Mouse (Mus musculus): Measurements from ENCODE around the gene Ccdc22. TPM values are rescaled to one million over a fixed set of nuclear protein-coding genes. Genes with fewer than 3 reads are reported as not detected.

Gene Ccdc22
- polyA plus RNA-seq, 1 experiment from 2014 or later = 27.9 TPM

DNA sequence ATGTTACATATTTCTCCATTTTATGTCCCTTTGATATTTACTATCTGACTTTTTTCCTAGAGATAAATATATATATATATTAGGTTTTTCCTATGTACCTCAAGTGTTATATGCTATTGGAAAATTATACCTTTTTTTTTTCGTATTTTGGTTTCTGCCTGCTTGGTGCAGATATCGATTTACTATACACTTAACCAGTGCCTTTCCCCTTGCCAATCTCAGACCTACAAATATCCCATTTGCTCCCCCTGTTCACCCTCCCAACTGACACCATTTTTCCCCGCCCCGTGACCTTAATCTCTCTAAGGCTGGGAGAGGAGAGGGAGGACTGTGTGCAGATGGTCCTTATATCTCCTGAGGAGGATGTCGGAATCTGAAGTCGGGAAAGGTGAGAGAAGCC, 1.5 kb upstream of the Ccdc22 start, which contains the start of gene Cacna1f:
Gene Cacna1f, plus strand, starts transcription at position 301 of the 400 bp plus-strand sequence.
- 75% methylated on average over 6 of the region's 6 CpGs for WGBS
- no peak within 1 kb of the TSS for H3K27ac ChIP-seq
- ATAC-seq (ENCODE audit: low FRiP score, low read depth) = no peak
- H3K27me3 ChIP-seq = 0 out of 2 replicates have a peak, but pooled peaks cover 3% of the 10 kb centered on the region
- H3K9me3 ChIP-seq = no peaks in the 10 kb centered on the region
- H3K4me1 ChIP-seq = no peaks in the 10 kb centered on the region; the same call in 1 of the 2 replicates
- no peaks in the 10 kb centered on the region; the same call in 1 of the 2 replicates for H3K36me3 ChIP-seq
- H3K4me3 ChIP-seq = no peak within 1 kb of the TSS
- no peak within 1 kb of the TSS for H3K4me2 ChIP-seq (replicated peaks)
- H3K9ac ChIP-seq = no peak within 1 kb of the TSS

DNA sequence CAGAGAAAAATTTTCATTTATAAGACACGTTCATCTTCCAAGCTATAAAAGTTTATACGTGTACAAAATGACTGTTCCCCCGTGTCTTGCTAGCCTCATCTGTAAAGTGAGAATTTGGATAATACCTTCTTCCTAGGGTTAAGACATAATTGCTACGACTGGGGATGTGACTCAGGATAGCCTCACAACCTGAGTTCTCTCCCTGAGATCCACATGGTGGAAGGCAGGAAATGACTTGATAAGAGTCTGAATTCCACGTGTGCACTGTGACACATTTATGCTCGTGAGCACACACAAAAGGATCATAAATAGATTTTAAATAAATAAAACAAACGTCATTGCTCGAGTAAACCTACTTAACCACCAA, 241 bp upstream of the Ccdc22 start:
- 40% methylated on average over 8 of the region's 8 CpGs for WGBS
- peak overlapping the region; percentile 9; the same call in 1 of the 2 replicates for H3K4me2 ChIP-seq (replicated peaks)
- H3K4me1 ChIP-seq = no peaks in the 10 kb centered on the region; the same call in 1 of the 2 replicates
- no peak overlapping the region for H3K4me3 ChIP-seq
- 0 out of 2 replicates have a peak, but pooled peaks cover 3% of the 10 kb centered on the region for H3K27me3 ChIP-seq
- no peak overlapping the region for H3K9ac ChIP-seq
- ATAC-seq (ENCODE audit: low FRiP score, low read depth) = peak; percentile 2; the same call in 1 of the 2 replicates
- no peak overlapping the region for H3K27ac ChIP-seq
- no peaks in the 10 kb centered on the region; the same call in 1 of the 2 replicates for H3K36me3 ChIP-seq
- no peaks in the 10 kb centered on the region for H3K9me3 ChIP-seq

DNA sequence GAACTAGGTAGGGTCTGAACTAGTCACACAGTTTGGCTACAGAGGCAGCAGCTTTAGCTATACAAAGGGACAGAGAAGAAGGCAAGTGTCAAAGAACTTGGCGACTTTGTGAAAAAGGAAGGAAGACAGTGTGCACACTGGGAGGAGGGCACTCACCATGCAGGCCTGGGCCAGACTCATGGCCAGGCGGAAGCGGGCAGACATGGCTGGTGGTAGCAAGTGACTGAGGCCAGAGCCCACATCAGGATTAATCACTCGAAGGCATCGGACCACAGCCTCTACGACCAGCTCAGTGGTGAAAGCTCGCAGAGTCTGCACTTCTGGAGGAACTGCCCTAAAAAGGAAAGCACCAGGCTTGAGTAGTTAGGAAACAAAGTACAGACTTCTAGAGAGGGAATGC, 1.3 kb downstream of the Ccdc22 start:
- Histone ChIP-seq H3K4me1 (no peaks in the 10 kb centered on the region; the same call in 1 of the 2 replicates), H3K9me3 (no peaks in the 10 kb centered on the region), H3K4me3 (0 out of 2 replicates have a peak overlapping the region, but pooled peaks have one; percentile 48), H3K27ac (no peak overlapping the region), H3K36me3 (peaks cover 4% of the 10 kb centered on the region), H3K4me2 (replicated peaks) (peak overlapping the region; percentile 61), H3K9ac (no peak overlapping the region), H3K27me3 (0 out of 2 replicates have a peak, but pooled peaks cover 3% of the 10 kb centered on the region)
- 85% methylated on average over 7 of the region's 7 CpGs for WGBS
- no peak for ATAC-seq (ENCODE audit: low FRiP score, low read depth)

- no peak overlapping the region for H3K9ac ChIP-seq
- ATAC-seq (ENCODE audit: low FRiP score, low read depth) = no peak
- H3K36me3 ChIP-seq = peaks cover 47% of the 10 kb centered on the region
- WGBS = 82% methylated on average over 9 of the region's 9 CpGs
- H3K27ac ChIP-seq = no peak overlapping the region
- H3K4me3 ChIP-seq = no peak overlapping the region
- no peaks in the 10 kb centered on the region for H3K4me1 ChIP-seq
- no peak overlapping the region for H3K4me2 ChIP-seq (replicated peaks)
- no peaks in the 10 kb centered on the region for H3K27me3 ChIP-seq
- no peaks in the 10 kb centered on the region for H3K9me3 ChIP-seq
Observed at GRCm38 (mm10) chrX:7595371-7595770, 9.9 kb downstream of the Ccdc22 start.

GRCm38 (mm10) chrX:7586356-7586755, 19.0 kb downstream of the Ccdc22 start:
- H3K36me3 ChIP-seq = peaks cover 7% of the 10 kb centered on the region
- 95% methylated on average over 4 of the region's 5 CpGs for WGBS
- H3K4me1 ChIP-seq = no peaks in the 10 kb centered on the region
- H3K4me3 ChIP-seq = no peak overlapping the region
- H3K27me3 ChIP-seq = no peaks in the 10 kb centered on the region
- H3K9me3 ChIP-seq = no peaks in the 10 kb centered on the region
- no peak overlapping the region for H3K4me2 ChIP-seq (replicated peaks)
- ATAC-seq (ENCODE audit: low FRiP score, low read depth) = no peak
- no peak overlapping the region for H3K27ac ChIP-seq
- no peak overlapping the region for H3K9ac ChIP-seq

- Histone ChIP-seq H3K9ac (no peak overlapping the region), H3K4me3 (no peak overlapping the region), H3K4me1 (no peaks in the 10 kb centered on the region), H3K27me3 (no peaks in the 10 kb centered on the region), H3K36me3 (no peaks in the 10 kb centered on the region), H3K4me2 (replicated peaks) (no peak overlapping the region), H3K9me3 (no peaks in the 10 kb centered on the region), H3K27ac (no peak overlapping the region)
- WGBS = 91% methylated on average over 11 of the region's 11 CpGs
- ATAC-seq (ENCODE audit: low FRiP score, low read depth) = no peak
Observed at GRCm38 (mm10) chrX:7583881-7584280, 21.4 kb downstream of the Ccdc22 start.

DNA sequence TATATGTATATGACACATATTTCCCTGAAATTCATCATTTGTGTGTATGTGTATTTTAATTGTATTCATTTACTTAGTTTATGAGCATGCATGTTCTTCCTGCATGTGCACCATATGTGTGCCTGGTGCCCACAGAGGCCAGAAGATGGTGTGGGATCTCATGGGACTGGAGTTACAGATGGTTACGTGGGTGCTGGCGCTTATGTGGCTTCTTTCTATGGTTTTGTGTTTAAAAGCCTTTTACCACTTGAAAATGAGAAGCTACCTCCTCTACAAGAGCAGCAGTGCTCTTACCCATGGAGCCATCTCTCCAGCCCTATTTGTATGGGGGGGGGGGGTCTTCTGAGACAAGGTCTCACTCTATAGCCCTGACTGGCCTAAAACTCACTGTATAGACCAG, 24.2 kb downstream of the Ccdc22 start:
- no peak for ATAC-seq (ENCODE audit: low FRiP score, low read depth)
- no peak overlapping the region for H3K4me2 ChIP-seq (replicated peaks)
- no peak overlapping the region for H3K9ac ChIP-seq
- H3K4me1 ChIP-seq = no peaks in the 10 kb centered on the region
- H3K27ac ChIP-seq = no peak overlapping the region
- no peaks in the 10 kb centered on the region for H3K27me3 ChIP-seq
- H3K36me3 ChIP-seq = no peaks in the 10 kb centered on the region
- no peak overlapping the region for H3K4me3 ChIP-seq
- WGBS = 96% methylated on average over 2 of the region's 2 CpGs
- H3K9me3 ChIP-seq = no peaks in the 10 kb centered on the region

- no peaks in the 10 kb centered on the region for H3K36me3 ChIP-seq
- H3K4me2 ChIP-seq (replicated peaks) = peak overlapping the region; percentile 57
- no peaks in the 10 kb centered on the region for H3K27me3 ChIP-seq
- H3K9me3 ChIP-seq = no peaks in the 10 kb centered on the region
- H3K4me1 ChIP-seq = peaks cover 6% of the 10 kb centered on the region
- no peak for ATAC-seq (ENCODE audit: low FRiP score, low read depth)
- 26% methylated on average over 5 of the region's 6 CpGs for WGBS
- H3K4me3 ChIP-seq = peak overlapping the region; percentile 55
- H3K27ac ChIP-seq = no peak overlapping the region; the same call in 1 of the 2 replicates
- peak overlapping the region; percentile 25; the same call in 1 of the 2 replicates for H3K9ac ChIP-seq
Observed at GRCm38 (mm10) chrX:7574885-7575231, 30.5 kb downstream of the Ccdc22 start.

- ATAC-seq (ENCODE audit: low FRiP score, low read depth) = peak; percentile 99
- H3K4me2 ChIP-seq (replicated peaks) = peak within 1 kb of the TSS; percentile 67
- 17% methylated on average over 53 of the region's 65 CpGs for WGBS
- peaks cover 6% of the 10 kb centered on the region for H3K4me1 ChIP-seq
- H3K36me3 ChIP-seq = no peaks in the 10 kb centered on the region
- H3K9ac ChIP-seq = peak within 1 kb of the TSS; percentile 73
- no peaks in the 10 kb centered on the region for H3K9me3 ChIP-seq
- H3K27me3 ChIP-seq = no peaks in the 10 kb centered on the region
- peak within 1 kb of the TSS; percentile 55 for H3K4me3 ChIP-seq
- peak within 1 kb of the TSS; percentile 74; the same call in 1 of the 2 replicates for H3K27ac ChIP-seq
Observed at GRCm38 (mm10) chrX:7574087-7574884, 31.0 kb downstream of the Ccdc22 start, which contains the start of gene Ppp1r3f. Ppp1r3f (minus strand) TSS chrX:7574283.

- no peaks in the 10 kb centered on the region for H3K9me3 ChIP-seq
- H3K27me3 ChIP-seq = no peaks in the 10 kb centered on the region
- H3K4me2 ChIP-seq (replicated peaks) = peak within 1 kb of the TSS; percentile 67
- WGBS = 29% methylated on average over 64 of the region's 72 CpGs
- peak within 1 kb of the TSS; percentile 73 for H3K9ac ChIP-seq
- H3K36me3 ChIP-seq = no peaks in the 10 kb centered on the region
- H3K4me1 ChIP-seq = peaks cover 6% of the 10 kb centered on the region
- peak within 1 kb of the TSS; percentile 55 for H3K4me3 ChIP-seq
- peak within 1 kb of the TSS; percentile 74; the same call in 1 of the 2 replicates for H3K27ac ChIP-seq
- ATAC-seq (ENCODE audit: low FRiP score, low read depth) = peak; percentile 5
Observed at GRCm38 (mm10) chrX:7573176-7574086, 31.9 kb downstream of the Ccdc22 start, which contains the start of gene Foxp3. Foxp3 (plus strand) TSS chrX:7573644.

GRCm38 (mm10) chrX:7572466-7572865, 32.9 kb downstream of the Ccdc22 start:
- Histone ChIP-seq H3K4me1 (peaks cover 6% of the 10 kb centered on the region), H3K9ac (no peak overlapping the region), H3K9me3 (no peaks in the 10 kb centered on the region), H3K27me3 (no peaks in the 10 kb centered on the region), H3K4me3 (no peak overlapping the region), H3K36me3 (no peaks in the 10 kb centered on the region), H3K27ac (no peak overlapping the region), H3K4me2 (replicated peaks) (peak overlapping the region; percentile 67)
- WGBS = 84% methylated on average over 10 of the region's 10 CpGs
- no peak for ATAC-seq (ENCODE audit: low FRiP score, low read depth)
